Mouse (Mus musculus): ENCODE measurements at regions not wholly inside any gene's neighbourhood (a gene's known extent, or its start where the extent isn't known, plus 50 kb on each side); places are given as distances from the start of the nearest gene placed in this dataset.

- DNase-seq (ENCODE audit: low read depth, low spot score): no peak
These were observed 51.6 kb upstream of the Cecr2 start for GRCm38 (mm10) chr6:120614526-120614925.

GRCm38 (mm10) chr6:120612346-120612745, 53.8 kb upstream of the Cecr2 start:
- DNase-seq (ENCODE audit: low read depth, low spot score): no peak

- no peak for DNase-seq (ENCODE audit: low read depth, low spot score)
These were observed 56.3 kb upstream of the Cecr2 start for GRCm38 (mm10) chr6:120609858-120610257.

- peak; percentile 77 for DNase-seq (ENCODE audit: low read depth, low spot score)
These were observed 60.7 kb upstream of the Cecr2 start for GRCm38 (mm10) chr6:120605471-120605870.

- DNase-seq (ENCODE audit: low read depth, low spot score): peak; percentile 75
These were observed 61.9 kb upstream of the Cecr2 start for GRCm38 (mm10) chr6:120604020-120604958.

GRCm38 (mm10) chr6:120603454-120603853, 62.7 kb upstream of the Cecr2 start:
- peak; percentile 89 for DNase-seq (ENCODE audit: low read depth, low spot score)

GRCm38 (mm10) chr6:120600376-120600775, 65.8 kb upstream of the Cecr2 start:
- DNase-seq (ENCODE audit: low read depth, low spot score): no peak

- DNase-seq (ENCODE audit: low read depth, low spot score): no peak
These were observed 67.4 kb upstream of the Hdhd5 start for GRCm38 (mm10) chr6:120598471-120598870.

GRCm38 (mm10) chr6:120597887-120598286, 66.8 kb upstream of the Hdhd5 start:
- DNase-seq (ENCODE audit: low read depth, low spot score): no peak

- DNase-seq (ENCODE audit: low read depth, low spot score): no peak
These were observed 65.6 kb upstream of the Hdhd5 start for GRCm38 (mm10) chr6:120596717-120597116.

GRCm38 (mm10) chr6:120594463-120594862, 63.3 kb upstream of the Hdhd5 start:
- no peak for DNase-seq (ENCODE audit: low read depth, low spot score)

- DNase-seq (ENCODE audit: low read depth, low spot score): no peak
These were observed 61.6 kb upstream of the Hdhd5 start for GRCm38 (mm10) chr6:120592705-120593104.

- DNase-seq (ENCODE audit: low read depth, low spot score): no peak
These were observed 61.0 kb upstream of the Hdhd5 start for GRCm38 (mm10) chr6:120592031-120592681.

- DNase-seq (ENCODE audit: low read depth, low spot score): no peak
These were observed 59.1 kb upstream of the Hdhd5 start for GRCm38 (mm10) chr6:120590191-120590590.

GRCm38 (mm10) chr6:120588701-120589659, 57.9 kb upstream of the Hdhd5 start:
- peak; percentile 76 for DNase-seq (ENCODE audit: low read depth, low spot score)

- DNase-seq (ENCODE audit: low read depth, low spot score): no peak
These were observed 54.8 kb upstream of the Hdhd5 start for GRCm38 (mm10) chr6:120585941-120586280.

GRCm38 (mm10) chr6:120585118-120585940, 54.2 kb upstream of the Hdhd5 start:
- no peak for DNase-seq (ENCODE audit: low read depth, low spot score)

- no peak for DNase-seq (ENCODE audit: low read depth, low spot score)
These were observed 50.6 kb upstream of the Hdhd5 start for GRCm38 (mm10) chr6:120581748-120582147.
